Mouse (Mus musculus) heart, adult 2 months (tissue): ENCODE results near the gene Clrn2.

Experiments used
- EP300 ChIP-seq: fragments of 200-500 bp; IDR thresholded peaks from 2 replicates; pipeline ENCODE4 v1.6.1; 2011; ENCODE audit warnings: low read depth, low read length, control low read depth; ENCODE audit not compliant: insufficient read depth
- POLR2A ChIP-seq: fragments of 200-500 bp; IDR thresholded peaks from 2 replicates; pipeline ENCODE4 v1.6.1; 2011; ENCODE audit warnings: mild to moderate bottlenecking, low read depth, low read length, control low read depth; ENCODE audit not compliant: insufficient read depth

GRCm38 (mm10) chr5:45483654-45484053, 30.1 kb downstream of the Clrn2 start:
- TF ChIP-seq EP300: no peak
- TF ChIP-seq POLR2A: no peak
